8 mouse cellular contexts compared by ENCODE assay signal in the genomic region with DNA sequence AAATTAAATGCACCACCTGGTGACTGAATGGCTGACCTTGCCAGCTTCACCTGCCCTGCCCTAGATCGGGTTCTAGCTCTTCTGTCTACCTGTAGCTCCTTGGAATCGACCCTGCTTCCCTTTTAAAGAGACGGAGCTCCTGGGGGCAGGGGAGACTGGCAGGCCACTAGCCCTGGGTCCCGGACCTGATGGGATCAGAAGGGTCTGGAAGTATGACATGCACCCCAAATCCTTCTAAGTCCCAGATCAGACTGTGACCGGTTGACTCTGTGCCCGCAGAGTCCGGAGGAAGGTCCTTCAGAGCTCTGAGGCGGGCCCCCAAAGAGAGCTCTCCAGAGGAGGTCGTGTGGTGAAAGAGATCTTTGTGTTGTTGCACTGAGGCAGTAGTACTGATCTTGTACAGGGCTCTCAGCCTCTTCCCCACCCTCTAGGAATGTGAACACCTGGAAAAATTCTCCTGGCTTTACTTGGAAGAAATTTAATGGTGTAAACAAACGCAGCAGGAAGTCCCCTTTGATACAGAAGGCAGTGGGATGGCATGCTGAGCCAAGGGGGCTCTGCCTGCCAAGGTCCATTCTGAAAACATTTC.
A peak's percentile ranks its signal among the peaks of the same experiment; 100 is the strongest.
DNase-seq lines count a peak whose midpoint lies in the region; ATAC-seq and TF ChIP-seq lines count a peak whose summit lies in the region.

No protein-coding gene starts in this region.

- DNase-seq in cerebellum, adult 11-12 months: no peak
- peak; percentile 18 for DNase-seq in Muller cell, postnatal 12 days (ENCODE audit: inconsistent ontology term)
- DNase-seq in heart, postnatal 0 days (ENCODE audit: low spot score): no peak
- DNase-seq in lung, postnatal 14 days: peak; percentile 8
- no peak for DNase-seq in right cerebral cortex, postnatal 36 days (ENCODE audit: low spot score in 2 of 2)
- no peak for DNase-seq in B cell, adult 2 months
- no peak for DNase-seq in spleen, postnatal 10 days (ENCODE audit: low spot score in 2 of 2)

- peak overlapping the region; percentile 36 for H3K4me3 ChIP-seq in heart, postnatal 0 days (ENCODE audit: low read depth, low read length)

- no peak overlapping the region for H3K9ac ChIP-seq in heart, postnatal 0 days (replicated peaks; ENCODE audit: low read depth, low read length)

- TF ChIP-seq EP300 in heart, postnatal 0 days (IDR thresholded peaks at IDR 0.05; ENCODE audit: low read depth): no peak

- H3K36me3 ChIP-seq in heart, postnatal 0 days (replicated peaks; ENCODE audit: control insufficient read depth, insufficient read depth, low read length): no peaks in the 10 kb centered on the region

- peak overlapping the region; percentile 67 for H3K27ac ChIP-seq in heart, postnatal 0 days (ENCODE audit: low read depth)

- no peak for TF ChIP-seq CTCF in heart, postnatal 0 days (IDR thresholded peaks at IDR 0.05; ENCODE audit: low read depth)

- WGBS in heart, postnatal 0 days: 19% methylated on average over 10 of the region's 10 CpGs

- no peaks in the 10 kb centered on the region for H3K27me3 ChIP-seq in heart, postnatal 0 days (ENCODE audit: control insufficient read depth, insufficient read depth, low read length)

- H3K4me1 ChIP-seq in heart, postnatal 0 days (ENCODE audit: control insufficient read depth, insufficient read depth): peaks cover 14% of the 10 kb centered on the region; the same call in 1 of the 2 replicates

- peak overlapping the region; percentile 69 for H3K4me2 ChIP-seq in heart, postnatal 0 days (ENCODE audit: low read depth, low read length)

- 0 out of 2 replicates have a peak, but pooled peaks have one; percentile 19 for ATAC-seq in cerebellum, adult (ENCODE audit: insufficient number of reproducible peaks, low FRiP score, low TSS enrichment)
- ATAC-seq in heart, postnatal 0 days (ENCODE audit: insufficient read depth, low read depth): no peak

- no peaks in the 10 kb centered on the region for H3K9me3 ChIP-seq in heart, postnatal 0 days (replicated peaks; ENCODE audit: control insufficient read depth, low read length)

Comparison
In these comparisons a context has a peak if more than half of its experiments do, and no peak if none do; other contexts are left out.
1. DNase-seq: peak in Muller cell, postnatal 12 days (single experiment) and lung, postnatal 14 days (single experiment); none in cerebellum, adult 11-12 months (single experiment), heart, postnatal 0 days (single experiment), right cerebral cortex, postnatal 36 days (0 of 2), B cell, adult 2 months (0 of 2) and spleen, postnatal 10 days (0 of 2).